Mouse (Mus musculus): Measurements from ENCODE around the gene Igsf9b.

DNA sequence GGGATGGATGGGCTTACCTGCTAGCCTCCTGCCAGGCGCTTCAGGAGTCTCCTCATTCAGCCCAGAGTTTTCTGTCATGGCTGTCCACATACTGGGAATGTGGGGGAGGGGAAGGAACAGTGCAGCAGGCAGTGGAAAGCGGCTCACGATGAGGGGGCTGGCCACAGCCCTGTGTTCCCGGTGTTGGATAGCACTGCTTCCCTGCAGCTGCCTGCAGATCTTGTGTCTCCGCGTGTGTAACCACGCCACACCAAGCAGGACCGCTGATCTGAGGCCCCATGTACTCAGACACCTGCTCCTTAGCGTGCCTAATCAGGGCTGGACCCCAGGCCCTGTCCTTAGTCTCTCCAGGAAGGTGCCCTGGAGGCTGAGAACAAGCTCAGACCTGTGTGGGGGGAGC, 35.9 kb downstream of the Igsf9b start:
- TF ChIP-seq CTCF (IDR thresholded peaks at IDR 0.05; ENCODE audit: extremely low read depth, insufficient read length, insufficient replicate concordance, low read depth, low read length), result no peak
- no peak for TF ChIP-seq POLR2A (IDR thresholded peaks at IDR 0.05; ENCODE audit: low read depth, low read length)
